Mouse (Mus musculus) intestine, embryonic 14.5 days (tissue): Measurements from ENCODE around the gene Dnajc12. TPM values are rescaled to one million over a fixed set of nuclear protein-coding genes. Genes with fewer than 3 reads are reported as not detected.
"Not testable (repeated sequence)": the region's sequence is repeated elsewhere in the genome, so short reads cannot be mapped to it uniquely, and the experiment has no call there.

Experiments
- ATAC-seq: fragments of 200-750 bp; cut with Nextera tagmentation; replicated peaks from 2 replicates; pipeline ENCODE4 v1.8.0; 2017; ENCODE audit warnings: low read depth, moderate number of reproducible peaks, moderate TSS enrichment, moderate library complexity; ENCODE audit not compliant: low FRiP score, low TSS enrichment
- DNase-seq: peaks from one replicate; pipeline ENCODE4 v3.0.0-alpha.2; 2018; ENCODE audit warnings: low spot score
- H3K27ac ChIP-seq: fragments of 300-500 bp; sonication (generic); 2 replicates; pipeline ENCODE4 v1.5.1; 2014; ENCODE audit warnings: low read depth, mild to moderate bottlenecking, control low read depth
- H3K27me3 ChIP-seq: fragments of 300-500 bp; sonication (generic); replicated peaks from 2 replicates; pipeline ENCODE4 v1.6.1; 2014; ENCODE audit warnings: low read length, control low read depth; ENCODE audit not compliant: control insufficient read depth, insufficient read depth
- H3K36me3 ChIP-seq: fragments of 300-500 bp; sonication (generic); 2 replicates; pipeline ENCODE4 v1.6.1; 2014; ENCODE audit warnings: low read length, control low read depth; ENCODE audit not compliant: control insufficient read depth, insufficient read depth
- H3K4me1 ChIP-seq: fragments of 300-500 bp; sonication (generic); replicated peaks from 2 replicates; pipeline ENCODE4 v1.6.1; 2014; ENCODE audit warnings: low read length, control low read depth, mixed read lengths; ENCODE audit not compliant: control insufficient read depth, insufficient read depth
- H3K4me2 ChIP-seq: fragments of 300-500 bp; sonication (generic); 2 replicates; pipeline ENCODE4 v1.6.1; 2014; ENCODE audit warnings: low read length
- H3K4me3 ChIP-seq: fragments of 300-500 bp; sonication (generic); 2 replicates; pipeline ENCODE4 v1.5.1; 2014; ENCODE audit warnings: low read depth, low read length, control low read depth, mixed read lengths
- H3K9ac ChIP-seq: fragments of 300-500 bp; sonication (generic); 2 replicates; pipeline ENCODE4 v1.6.1; 2014; ENCODE audit warnings: mild to moderate bottlenecking, low read length
- H3K9me3 ChIP-seq: fragments of 300-500 bp; sonication (generic); 2 replicates; pipeline ENCODE4 v1.6.1; 2016; ENCODE audit warnings: low read length, control low read depth; ENCODE audit not compliant: control insufficient read depth
- WGBS: fragments of 180-500 bp; shearing (Covaris S2); extraction: QIAGEN DNeasy Blood & Tissue Kit; methylation state at CpG from one replicate; pipeline ENCODE4 v1.1.7; 2014; 5-methylcytosine and 5-hydroxymethylcytosine counted together
- polyA plus RNA-seq: library from polyadenylated mRNA; unstranded; fragments of >200 nt; fragmentation: Nextera tagmentation; extraction: Ambion mirVana; gene quantifications from 2 replicates; pipeline ENCODE4 v1.2.1, GENCODE M21; 2014

The Dnajc12 gene
- polyA plus RNA-seq, 1 experiment from 2014 or later: 8.3 TPM

DNA sequence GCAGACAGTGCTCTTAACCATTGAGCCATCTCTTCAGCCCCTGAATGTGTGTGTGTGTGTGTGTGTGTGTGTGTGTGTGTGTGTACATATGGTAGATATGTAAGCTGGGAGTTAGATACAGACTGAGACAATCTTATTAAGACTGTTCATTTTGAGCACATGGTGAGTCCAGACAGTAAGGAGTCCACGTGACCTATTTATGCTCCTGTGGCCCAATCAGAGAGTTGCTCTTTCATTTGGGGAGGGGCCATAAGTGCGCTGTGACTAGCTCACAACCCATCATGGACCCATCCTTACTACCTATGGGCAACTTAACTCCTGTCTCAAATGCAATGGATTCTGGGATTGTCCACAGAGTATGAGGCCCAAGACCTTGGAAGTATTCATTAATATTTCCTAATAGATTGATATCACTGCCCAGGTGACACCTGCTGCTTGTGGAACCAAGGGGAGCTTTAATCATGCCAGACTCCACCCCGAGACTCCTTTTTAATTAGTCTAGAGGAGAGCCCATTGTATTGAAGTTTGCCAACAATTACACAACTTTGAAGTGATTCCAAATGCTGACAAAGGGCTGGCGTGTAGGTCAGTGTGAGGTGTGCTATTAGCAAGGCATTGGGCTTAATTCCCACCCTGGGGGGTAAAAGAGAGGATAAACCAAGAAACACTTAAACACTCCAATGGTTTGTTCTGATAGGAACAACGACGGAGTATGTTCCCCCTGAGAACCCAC lies 3.1 kb upstream of the Dnajc12 start:
- DNase-seq (no peak), ATAC-seq (no peak)
- no peak overlapping the region for H3K4me3 ChIP-seq
- H3K4me2 ChIP-seq: no peak overlapping the region
- H3K27ac ChIP-seq: no peak overlapping the region
- H3K36me3 ChIP-seq: no peaks in the 10 kb centered on the region
- no peaks in the 10 kb centered on the region for H3K9me3 ChIP-seq
- H3K9ac ChIP-seq: no peak overlapping the region
- peaks cover 13% of the 10 kb centered on the region for H3K27me3 ChIP-seq
- WGBS: 72% methylated on average over 6 of the region's 6 CpGs
- H3K4me1 ChIP-seq: 0 out of 2 replicates have a peak, but pooled peaks cover 7% of the 10 kb centered on the region

DNA sequence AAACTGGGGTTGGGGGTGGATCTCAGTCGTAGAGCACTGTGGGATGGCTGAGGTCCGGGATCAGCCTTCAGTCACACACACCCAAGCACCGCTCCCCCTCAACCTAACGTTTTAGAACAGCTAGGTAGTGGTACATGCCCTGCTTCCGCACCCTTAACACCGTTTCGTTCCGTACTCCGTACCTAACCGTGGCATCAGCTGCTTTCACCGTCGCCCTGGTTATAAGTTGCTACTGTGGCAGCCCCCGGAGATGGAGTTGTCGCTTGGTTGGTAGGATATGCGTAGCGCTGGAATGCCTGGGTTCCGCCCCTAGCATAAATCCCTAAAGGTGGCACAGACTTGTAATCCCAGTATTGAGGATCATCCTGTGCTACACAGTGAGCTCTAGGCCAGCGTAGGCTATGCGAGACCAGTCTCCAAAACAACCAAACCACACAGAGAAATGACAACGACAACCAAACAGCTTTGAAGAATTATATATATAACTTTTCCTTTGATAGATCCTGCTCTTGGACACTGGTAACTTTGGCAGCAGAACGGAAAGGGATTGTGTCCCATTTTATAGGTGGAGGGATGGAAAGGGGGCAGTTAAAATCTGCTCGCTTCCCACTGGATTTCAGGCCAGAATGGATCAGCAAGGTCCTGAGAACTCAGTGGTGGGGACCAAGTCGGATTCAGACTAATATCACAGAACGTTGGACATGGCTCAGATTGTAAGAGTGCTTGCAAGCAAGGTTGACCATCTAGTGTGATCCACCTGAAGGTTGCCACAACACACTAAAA lies 554 bp upstream of the Dnajc12 start, which contains the start of gene Sirt1:
TSS of gene Sirt1 (minus strand) at position 207 of the 783 bp plus-strand sequence.
- 10% methylated on average over 24 of the region's 24 CpGs for WGBS

DNA sequence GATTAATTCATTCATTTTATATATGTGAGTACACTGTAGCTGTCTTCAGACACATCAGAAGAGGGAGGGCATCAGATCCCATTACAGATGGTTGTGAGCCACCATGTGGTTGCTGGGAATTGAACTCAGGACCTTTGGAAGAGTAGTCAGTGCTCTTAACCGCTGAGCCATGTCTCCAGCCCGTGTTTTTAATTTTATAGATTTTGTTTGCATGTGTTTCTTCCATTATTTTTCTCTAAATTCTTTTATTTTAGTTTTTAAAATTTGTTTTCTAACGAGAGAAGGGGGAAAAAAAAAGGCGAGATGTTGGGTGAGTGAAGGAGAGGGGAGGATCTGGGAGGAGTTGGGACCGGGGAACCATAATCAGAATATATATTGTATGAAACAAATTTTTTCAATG lies 3.7 kb downstream of the Dnajc12 start:
- DNase-seq, H3K9me3 ChIP-seq, H3K27me3 ChIP-seq, H3K27ac ChIP-seq, H3K36me3 ChIP-seq, ATAC-seq, H3K4me1 ChIP-seq: not testable (repeated sequence)
- Histone ChIP-seq H3K4me3 (peak overlapping the region; percentile 50), H3K9ac (0 out of 2 replicates have a peak overlapping the region, but pooled peaks have one; percentile 34), H3K4me2 (peak overlapping the region; percentile 89)
- 34% methylated on average over 5 of the region's 5 CpGs for WGBS

More for the DNA sequence above, 554 bp upstream of the Dnajc12 start, which contains the start of gene Sirt1:
- no peaks in the 10 kb centered on the region for H3K9me3 ChIP-seq
- H3K4me2 ChIP-seq: peak within 1 kb of the TSS; percentile 90
- peak within 1 kb of the TSS; percentile 59 for H3K4me3 ChIP-seq
- peaks cover 13% of the 10 kb centered on the region for H3K27me3 ChIP-seq
- DNase-seq (peak; percentile 63), ATAC-seq (no peak)
- no peaks in the 10 kb centered on the region for H3K36me3 ChIP-seq
- H3K4me1 ChIP-seq: 0 out of 2 replicates have a peak, but pooled peaks cover 7% of the 10 kb centered on the region
- peak within 1 kb of the TSS; percentile 62 for H3K9ac ChIP-seq
- H3K27ac ChIP-seq: no peak within 1 kb of the TSS

DNA sequence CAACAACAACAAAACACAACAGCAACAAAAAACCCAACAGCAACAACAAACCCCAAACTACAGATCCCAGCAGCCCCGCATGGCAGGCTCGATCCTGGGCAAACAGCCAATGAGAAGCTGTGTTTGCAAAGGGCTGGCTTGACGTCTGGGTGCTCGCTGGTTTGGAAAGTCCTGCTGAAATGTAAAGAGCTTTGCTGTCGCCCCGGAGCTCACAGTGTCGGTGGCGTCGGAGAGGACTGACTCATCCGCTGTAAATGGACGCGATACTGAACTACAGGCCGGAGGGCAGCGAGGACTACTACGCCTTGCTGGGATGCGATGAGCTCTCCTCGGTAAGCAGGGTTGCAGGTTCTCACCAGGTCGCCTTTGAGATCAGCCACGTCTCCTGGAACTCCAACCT lies 4.2 kb downstream of the Dnajc12 start:
- H3K9ac ChIP-seq: peak overlapping the region; percentile 34
- ATAC-seq (peak; percentile 78), DNase-seq (peak; percentile 90)
- H3K27ac ChIP-seq: no peak overlapping the region
- peak overlapping the region; percentile 50 for H3K4me3 ChIP-seq
- no peaks in the 10 kb centered on the region for H3K9me3 ChIP-seq
- peak overlapping the region; percentile 89 for H3K4me2 ChIP-seq
- under 1% methylated on average over 19 of the region's 19 CpGs for WGBS
- peaks cover 2% of the 10 kb centered on the region; the same call in 1 of the 2 replicates for H3K27me3 ChIP-seq
- H3K36me3 ChIP-seq: no peaks in the 10 kb centered on the region
- 0 out of 2 replicates have a peak, but pooled peaks cover 7% of the 10 kb centered on the region for H3K4me1 ChIP-seq

DNA sequence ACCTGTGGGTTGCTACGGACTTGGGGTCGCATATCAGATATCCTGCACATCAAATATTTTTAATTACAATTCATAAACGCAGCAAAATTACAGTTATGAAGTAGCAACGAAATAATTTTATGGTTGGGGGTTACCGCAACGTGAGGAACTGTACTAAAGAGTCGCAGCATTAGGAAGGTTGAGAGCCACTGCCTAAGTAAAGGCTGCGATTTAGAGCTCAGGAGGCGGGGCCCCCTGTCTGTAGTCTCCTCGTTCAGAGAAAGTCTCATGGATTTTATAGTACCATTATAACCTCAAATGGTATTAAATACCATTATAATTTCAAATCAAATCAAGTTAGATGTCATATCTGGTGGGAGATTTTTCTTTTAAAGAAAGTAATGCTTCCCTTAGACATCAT lies 4.7 kb downstream of the Dnajc12 start:
- H3K4me3 ChIP-seq: peak overlapping the region; percentile 50
- DNase-seq (no peak), ATAC-seq (no peak)
- no peaks in the 10 kb centered on the region for H3K27me3 ChIP-seq
- H3K27ac ChIP-seq: no peak overlapping the region
- H3K4me2 ChIP-seq: peak overlapping the region; percentile 89
- 0 out of 2 replicates have a peak, but pooled peaks cover 1% of the 10 kb centered on the region for H3K4me1 ChIP-seq
- 4% methylated on average over 10 of the region's 10 CpGs for WGBS
- peak overlapping the region; percentile 34 for H3K9ac ChIP-seq
- H3K36me3 ChIP-seq: no peaks in the 10 kb centered on the region
- no peaks in the 10 kb centered on the region for H3K9me3 ChIP-seq

DNA sequence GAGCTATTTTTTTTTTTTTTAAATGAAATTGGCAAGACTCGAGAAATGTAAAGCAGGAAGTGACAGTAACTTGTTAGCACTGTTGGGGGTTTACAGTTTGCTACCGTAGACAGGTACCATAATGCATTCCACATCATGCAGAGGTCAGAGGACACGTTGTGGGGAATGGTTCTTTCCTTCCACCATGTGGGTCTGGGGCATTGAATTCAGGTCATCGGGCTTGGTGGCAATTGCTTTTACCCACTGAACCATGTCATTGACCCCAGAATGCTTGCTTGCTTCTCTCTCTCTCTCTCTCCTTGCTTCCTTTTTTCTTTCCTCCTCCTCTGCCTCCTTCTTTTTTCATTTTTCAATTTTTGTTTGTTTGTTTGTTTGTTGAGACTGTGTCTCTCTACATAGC lies 6.7 kb downstream of the Dnajc12 start:
- ATAC-seq: no peak
- Histone ChIP-seq H3K4me3 (no peak overlapping the region), H3K27me3 (no peaks in the 10 kb centered on the region), H3K9me3 (no peaks in the 10 kb centered on the region), H3K36me3 (no peaks in the 10 kb centered on the region), H3K4me1 (no peaks in the 10 kb centered on the region), H3K9ac (no peak overlapping the region), H3K27ac (no peak overlapping the region), H3K4me2 (no peak overlapping the region)
- 74% methylated on average over 4 of the region's 4 CpGs for WGBS
- DNase-seq: no peak

DNA sequence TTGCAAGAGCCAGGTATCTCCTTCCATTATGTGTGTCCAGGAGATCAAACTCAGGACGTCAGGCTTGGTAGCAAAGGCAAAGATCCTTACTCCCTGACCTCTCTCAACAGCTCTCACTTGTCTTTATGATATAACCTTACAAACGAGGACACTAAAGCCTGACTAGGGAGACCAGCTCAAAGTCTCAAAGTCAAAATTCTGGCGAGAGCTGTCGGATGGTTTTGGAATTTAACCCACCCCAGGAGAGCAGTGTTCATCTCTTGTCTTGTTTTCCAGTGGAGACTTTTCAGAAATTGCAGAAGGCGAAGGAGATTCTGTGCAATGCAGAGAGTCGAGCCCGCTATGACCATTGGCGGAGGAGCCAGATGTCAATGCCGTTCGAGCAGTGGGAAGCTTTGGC lies 14.7 kb downstream of the Dnajc12 start:
- H3K27ac ChIP-seq: no peak overlapping the region
- H3K4me2 ChIP-seq: no peak overlapping the region
- no peak overlapping the region for H3K9ac ChIP-seq
- ATAC-seq: no peak
- H3K9me3 ChIP-seq: no peaks in the 10 kb centered on the region
- H3K4me3 ChIP-seq: no peak overlapping the region
- DNase-seq: no peak
- 89% methylated on average over 10 of the region's 10 CpGs for WGBS
- H3K36me3 ChIP-seq: no peaks in the 10 kb centered on the region
- no peaks in the 10 kb centered on the region for H3K27me3 ChIP-seq
- no peaks in the 10 kb centered on the region for H3K4me1 ChIP-seq

DNA sequence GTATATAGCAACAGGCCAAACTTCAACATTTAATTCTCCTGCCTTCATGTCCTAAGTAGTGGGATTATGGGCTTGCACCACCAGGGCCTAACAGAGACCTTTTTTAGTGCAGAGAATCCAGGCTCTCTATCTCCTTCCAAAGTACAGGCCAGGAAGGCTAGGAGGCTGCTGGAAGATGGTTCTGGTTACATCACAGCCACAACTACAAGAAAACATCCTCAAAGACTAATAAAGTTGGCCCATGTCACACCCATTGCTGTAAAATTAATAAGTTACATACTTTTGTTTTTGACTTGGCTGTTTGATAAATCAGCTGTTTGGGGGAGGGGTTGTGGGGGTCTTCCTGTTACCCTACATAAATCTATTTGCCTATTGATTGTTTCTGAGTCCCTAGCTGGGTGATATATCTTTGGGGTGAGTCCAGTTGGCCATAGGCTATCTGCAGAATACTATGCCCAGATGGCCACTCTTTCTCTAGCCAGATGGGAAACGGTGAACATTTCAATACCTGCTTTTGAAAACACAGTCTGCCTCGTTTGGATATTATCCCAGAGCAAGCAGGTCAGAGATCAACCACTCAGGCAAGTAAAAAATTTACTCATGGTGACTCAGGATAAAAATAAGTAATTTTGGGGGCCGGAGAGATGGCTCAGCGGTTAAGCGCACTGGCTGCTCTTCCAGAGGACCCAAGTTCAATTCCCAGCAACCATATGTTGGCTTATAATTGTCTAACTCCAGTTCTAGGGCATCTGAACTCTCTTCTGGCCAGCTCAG lies 20.7 kb downstream of the Dnajc12 start:
- no peaks in the 10 kb centered on the region for H3K36me3 ChIP-seq
- DNase-seq: no peak
- 86% methylated on average over 5 of the region's 5 CpGs for whole genome bisulfite sequencing
- H3K27me3 ChIP-seq: no peaks in the 10 kb centered on the region
- no peak overlapping the region for H3K27ac ChIP-seq
- no peaks in the 10 kb centered on the region for H3K9me3 ChIP-seq
- no peak overlapping the region for H3K4me2 ChIP-seq
- H3K9ac ChIP-seq: no peak overlapping the region
- ATAC-seq: no peak
- H3K4me1 ChIP-seq: no peaks in the 10 kb centered on the region
- H3K4me3 ChIP-seq: no peak overlapping the region
